Mouse (Mus musculus) kidney, adult 2 months (tissue): ENCODE results near the gene Gm28870. TPM values are rescaled to one million over a fixed set of nuclear protein-coding genes. Genes with fewer than 3 reads are reported as not detected.
"Not testable (repeated sequence)": the region's sequence is repeated elsewhere in the genome, so short reads cannot be mapped to it uniquely, and the experiment has no call there.

Source experiments
- DNase-seq: peaks from one replicate; pipeline ENCODE4 v3.0.0; 2021
- H3K27ac ChIP-seq: fragments of 200-500 bp; 2 replicates; pipeline ENCODE4 v1.5.1; 2012; ENCODE audit warnings: low read depth, low read length, control low read depth, inconsistent platforms; ENCODE audit not compliant: insufficient read depth
- H3K27me3 ChIP-seq: fragments of 200-500 bp; replicated peaks from 2 replicates; pipeline ENCODE4 v1.6.1; 2012; ENCODE audit warnings: mild to moderate bottlenecking, moderate library complexity, low read length, inconsistent platforms; ENCODE audit not compliant: control insufficient read depth, insufficient read depth
- H3K36me3 ChIP-seq: fragments of 200-500 bp; 2 replicates; pipeline ENCODE4 v1.6.1; 2012; ENCODE audit warnings: mild to moderate bottlenecking, moderate library complexity, low read length, inconsistent platforms; ENCODE audit not compliant: control insufficient read depth, insufficient read depth
- H3K4me1 ChIP-seq: fragments of 200-500 bp; 2 replicates; pipeline ENCODE4 v1.6.1; 2011; ENCODE audit warnings: low read length; ENCODE audit not compliant: control insufficient read depth, insufficient read depth
- H3K4me3 ChIP-seq: fragments of 200-500 bp; 2 replicates; pipeline ENCODE4 v1.5.1; 2011; ENCODE audit warnings: mild to moderate bottlenecking, low read depth, low read length, control low read depth; ENCODE audit not compliant: insufficient read depth
- WGBS: fragments of 180-500 bp; shearing (Covaris S2); methylation state at CpG from one replicate; pipeline ENCODE4 v1.1.7; 2018; 5-methylcytosine and 5-hydroxymethylcytosine counted together
- polyA plus RNA-seq: library from polyadenylated mRNA; depleted of rRNA; stranded (reverse); fragments of >200 nt; gene quantifications from 2 replicates; pipeline ENCODE4 v1.2.3, GENCODE M21; 2012; rRNA removed

Gm28870 gene
- not detected in 2 replicates for polyA plus RNA-seq

GRCm38 (mm10) chrY:50096976-50097375 is at the start of gene Gm28870:
Gm28870 (plus strand) TSS chrY:50097276.
- not testable (repeated sequence) for H3K27ac ChIP-seq, H3K27me3 ChIP-seq, DNase-seq, H3K36me3 ChIP-seq, H3K4me1 ChIP-seq, H3K4me3 ChIP-seq
- WGBS = no CpG with 5 or more reads among the region's 2 CpGs
